Mouse (Mus musculus) liver, adult 2 months (tissue): ENCODE results near the gene Pls3. TPM values are rescaled to one million over a fixed set of nuclear protein-coding genes. Genes with fewer than 3 reads are reported as not detected.

Source experiments
- DNase-seq: peaks from one replicate; pipeline ENCODE4 v3.0.0-alpha.2; 2011; ENCODE audit warnings: low read depth, low spot score; ENCODE audit errors: extremely low read depth
- H3K27ac ChIP-seq: fragments of 200-500 bp; replicated peaks from 2 replicates; pipeline ENCODE4 v1.5.1; 2012; ENCODE audit warnings: low read depth, mild to moderate bottlenecking, control low read depth, inconsistent platforms, low read length; ENCODE audit not compliant: insufficient read depth
- H3K27me3 ChIP-seq: fragments of 200-500 bp; 2 replicates; pipeline ENCODE4 v1.6.1; 2012; ENCODE audit warnings: mild to moderate bottlenecking, moderate library complexity, low read length, inconsistent platforms; ENCODE audit not compliant: control insufficient read depth, insufficient read depth
- H3K36me3 ChIP-seq: fragments of 200-500 bp; 2 replicates; pipeline ENCODE4 v1.6.1; 2012; ENCODE audit warnings: low read length, inconsistent platforms; ENCODE audit not compliant: control insufficient read depth, insufficient read depth
- H3K4me1 ChIP-seq: fragments of 200-500 bp; 2 replicates; pipeline ENCODE4 v1.6.1; 2011; ENCODE audit warnings: low read length; ENCODE audit not compliant: control insufficient read depth, insufficient read depth
- H3K4me3 ChIP-seq: fragments of 200-500 bp; 2 replicates; pipeline ENCODE4 v1.5.1; 2011; ENCODE audit warnings: low read depth, mild to moderate bottlenecking, control low read depth, low read length, moderate library complexity; ENCODE audit not compliant: insufficient read depth
- H3K79me2 ChIP-seq: fragments of 200-500 bp; 2 replicates; pipeline ENCODE4 v1.6.1; 2012; ENCODE audit warnings: inconsistent platforms, mild to moderate bottlenecking, low read length, moderate library complexity; ENCODE audit not compliant: control insufficient read depth, insufficient read depth
- H3K9ac ChIP-seq: fragments of 200-500 bp; 2 replicates; pipeline ENCODE4 v1.6.1; 2012; ENCODE audit warnings: low read depth, mild to moderate bottlenecking, control low read depth, inconsistent platforms, low read length
- CTCF ChIP-seq: fragments of 200-500 bp; IDR thresholded peaks from 2 replicates; pipeline ENCODE4 v1.5.1; 2011; ENCODE audit warnings: low read depth, low read length, control low read depth
- POLR2A ChIP-seq: fragments of 200-500 bp; IDR thresholded peaks from 2 replicates; pipeline ENCODE4 v1.6.1; 2011; ENCODE audit warnings: low read length, control low read depth; ENCODE audit not compliant: insufficient read depth; ENCODE audit errors: extremely low read depth
- WGBS: fragments of 180-500 bp; shearing (Covaris S2); methylation state at CpG from one replicate; pipeline ENCODE4 v1.1.7; 2018; 5-methylcytosine and 5-hydroxymethylcytosine counted together
- polyA plus RNA-seq: library from polyadenylated mRNA; depleted of rRNA; stranded (reverse); fragments of >200 nt; gene quantifications from 2 replicates; pipeline ENCODE4 v1.2.3, GENCODE M21; 2012
- total RNA-seq: library from RNA; depleted of rRNA; stranded (reverse); fragments of >200 nt; gene quantifications from 2 replicates; pipeline ENCODE4 v1.2.3, GENCODE M21; 2014

Pls3 gene
- total and polyA plus RNA-seq, 2 experiments: 10.6 to 77.7 TPM

DNA sequence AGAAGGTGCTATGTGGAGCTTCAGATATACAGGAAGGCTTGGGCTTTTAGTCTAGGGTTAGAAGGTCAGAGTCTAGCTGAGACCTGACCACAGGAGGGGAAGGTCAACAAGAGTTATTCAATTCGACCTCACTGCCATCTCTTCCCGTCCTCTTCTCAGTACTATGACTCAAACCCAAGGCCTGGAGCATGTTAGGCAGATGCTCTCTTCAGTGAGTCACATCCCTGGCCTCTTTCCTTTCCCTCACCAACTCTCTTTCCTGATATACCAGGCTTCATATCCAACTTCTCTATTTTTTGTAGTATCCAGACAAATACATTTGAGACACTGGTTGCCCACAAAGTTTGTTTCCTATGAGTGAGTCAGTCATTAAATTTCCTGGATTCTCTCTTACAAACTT lies 40.1 kb downstream of the Pls3 start:
- WGBS: 12% methylated on average over 2 of the region's 2 CpGs

DNA sequence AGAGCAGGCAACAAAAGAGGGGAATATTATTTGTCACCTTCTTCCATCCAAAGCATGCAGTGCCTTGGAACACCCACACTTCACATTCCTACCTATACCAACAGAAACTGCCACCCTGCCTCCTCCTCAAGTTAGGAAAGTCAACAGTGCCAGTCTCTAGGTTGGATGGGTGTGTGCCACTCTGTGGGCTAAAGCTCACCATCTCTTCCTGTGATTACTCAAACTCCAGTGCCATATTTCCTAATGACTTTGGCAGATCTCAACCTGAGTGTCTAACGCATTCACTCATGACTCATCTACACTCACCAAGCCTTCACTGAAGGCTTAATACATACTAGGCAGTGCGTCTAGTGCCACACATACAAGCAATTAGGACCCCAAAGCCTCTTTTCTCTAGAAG lies 40.7 kb downstream of the Pls3 start:
- H3K4me3 ChIP-seq: no peak overlapping the region
- DNase-seq: peak; percentile 35
- 61% methylated on average over 2 of the region's 2 CpGs for WGBS
- H3K27me3 ChIP-seq: no peaks in the 10 kb centered on the region
- no peak overlapping the region for H3K27ac ChIP-seq
- H3K79me2 ChIP-seq: peaks cover 2% of the 10 kb centered on the region; the same call in 1 of the 2 replicates
- TF ChIP-seq CTCF (no peak), POLR2A (no peak)
- H3K4me1 ChIP-seq: peaks cover 2% of the 10 kb centered on the region; the same call in 1 of the 2 replicates
- H3K9ac ChIP-seq: no peak overlapping the region
- no peaks in the 10 kb centered on the region for H3K36me3 ChIP-seq

More for the DNA sequence above, 40.1 kb downstream of the Pls3 start:
- Histone ChIP-seq H3K79me2 (peaks cover 2% of the 10 kb centered on the region; the same call in 1 of the 2 replicates), H3K4me1 (peaks cover 2% of the 10 kb centered on the region; the same call in 1 of the 2 replicates), H3K27ac (no peak overlapping the region), H3K9ac (no peak overlapping the region), H3K4me3 (no peak overlapping the region), H3K27me3 (no peaks in the 10 kb centered on the region), H3K36me3 (no peaks in the 10 kb centered on the region)
- TF ChIP-seq CTCF: no peak
- no peak for TF ChIP-seq POLR2A
- DNase-seq: no peak

DNA sequence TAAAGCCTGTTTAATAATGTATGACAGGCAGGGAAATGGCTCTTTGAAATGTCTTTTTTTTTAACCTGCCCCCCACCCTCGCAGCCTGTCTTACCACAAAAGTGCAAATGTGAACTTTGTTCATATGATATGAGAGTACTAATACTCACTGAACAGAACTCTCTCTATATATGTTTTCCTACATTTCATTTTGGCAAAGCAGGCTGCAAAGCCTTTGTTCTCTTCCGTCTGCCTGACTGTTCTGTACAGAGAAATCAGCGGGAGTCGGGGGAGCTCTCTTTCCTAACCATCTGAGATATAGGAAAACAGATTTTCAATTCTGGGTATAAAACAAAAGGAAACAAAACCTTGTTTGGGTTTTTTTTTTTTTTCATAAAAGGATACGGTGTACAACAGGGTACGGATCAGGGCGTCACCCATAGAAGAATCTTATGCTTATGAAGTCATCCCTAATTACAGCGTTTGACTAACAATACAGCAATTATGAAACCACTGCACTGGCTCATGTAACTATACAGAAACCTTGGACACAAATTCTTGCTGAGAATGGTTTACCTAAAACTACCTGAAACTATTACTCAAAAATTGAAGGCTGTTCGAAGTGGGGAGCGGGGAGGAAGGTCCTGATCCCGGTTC lies 41.9 kb downstream of the Pls3 start:
- 88% methylated on average over 11 of the region's 11 CpGs for WGBS
- Histone ChIP-seq H3K27me3 (no peaks in the 10 kb centered on the region), H3K9ac (no peak overlapping the region), H3K27ac (no peak overlapping the region), H3K4me3 (no peak overlapping the region), H3K79me2 (peaks cover 2% of the 10 kb centered on the region; the same call in 1 of the 2 replicates), H3K36me3 (no peaks in the 10 kb centered on the region), H3K4me1 (peaks cover 2% of the 10 kb centered on the region; the same call in 1 of the 2 replicates)
- no peak for TF ChIP-seq CTCF
- TF ChIP-seq POLR2A: no peak
- DNase-seq: no peak

DNA sequence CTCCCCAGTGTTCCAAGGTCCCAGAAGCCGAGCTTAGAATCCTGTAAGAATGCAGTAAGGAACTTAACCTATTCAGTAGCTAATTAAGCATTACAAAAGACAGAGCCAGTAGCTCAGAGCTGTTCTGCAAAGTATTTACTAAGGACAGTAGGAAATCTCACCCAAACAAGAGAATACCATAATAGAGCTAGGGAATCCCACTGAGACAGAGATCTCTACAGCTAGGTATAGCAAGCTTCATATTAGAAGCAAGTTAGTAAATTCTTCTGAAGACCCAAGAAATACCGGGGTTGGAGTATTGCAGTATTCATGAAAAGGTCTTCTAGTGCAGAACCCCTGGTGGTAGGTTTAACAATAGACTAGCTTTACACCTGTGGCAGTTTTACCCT lies 45.1 kb downstream of the Pls3 start:
- no peak overlapping the region for H3K4me3 ChIP-seq
- H3K27ac ChIP-seq: no peak overlapping the region
- TF ChIP-seq POLR2A: no peak
- TF ChIP-seq CTCF: no peak
- H3K79me2 ChIP-seq: peaks cover 2% of the 10 kb centered on the region; the same call in 1 of the 2 replicates
- 71% methylated on average over 2 of the region's 2 CpGs for WGBS
- no peaks in the 10 kb centered on the region for H3K36me3 ChIP-seq
- H3K27me3 ChIP-seq: no peaks in the 10 kb centered on the region
- no peak for DNase-seq
- H3K4me1 ChIP-seq: peaks cover 2% of the 10 kb centered on the region; the same call in 1 of the 2 replicates
- no peak overlapping the region for H3K9ac ChIP-seq

DNA sequence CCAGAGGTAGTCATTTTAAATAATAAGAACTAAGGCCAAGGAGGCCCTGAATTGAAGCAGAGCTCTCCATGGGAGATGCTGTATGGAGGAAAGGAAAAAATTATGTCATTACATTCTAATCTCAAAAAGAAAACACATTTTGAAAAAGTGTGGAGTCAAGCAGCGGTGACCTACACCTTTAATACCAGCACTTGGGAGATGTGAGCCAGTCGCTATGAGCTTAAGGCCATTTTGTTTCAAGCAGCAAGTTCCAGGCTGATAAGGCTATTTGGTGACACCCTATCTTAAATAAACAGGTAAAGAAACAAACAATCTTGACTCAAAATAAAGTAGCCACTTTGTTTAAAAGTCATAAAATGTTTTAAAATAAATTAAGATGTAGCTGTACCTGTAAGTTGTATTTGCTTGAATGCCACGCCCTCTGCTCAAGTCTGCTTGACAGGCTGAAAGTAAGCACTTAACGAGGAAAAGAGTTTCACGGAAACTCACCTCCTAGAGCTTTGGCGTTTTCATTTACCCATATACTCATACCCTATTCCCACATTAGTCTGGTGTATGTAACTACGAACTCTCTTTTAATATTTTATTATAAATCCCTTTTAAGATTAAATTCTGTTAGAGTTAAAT lies 45.6 kb downstream of the Pls3 start:
- Histone ChIP-seq H3K4me3 (no peak overlapping the region), H3K27ac (no peak overlapping the region), H3K79me2 (peaks cover 2% of the 10 kb centered on the region; the same call in 1 of the 2 replicates), H3K27me3 (no peaks in the 10 kb centered on the region), H3K4me1 (peaks cover 2% of the 10 kb centered on the region; the same call in 1 of the 2 replicates), H3K9ac (no peak overlapping the region), H3K36me3 (no peaks in the 10 kb centered on the region)
- no peak for TF ChIP-seq POLR2A
- no peak for TF ChIP-seq CTCF
- no peak for DNase-seq
- WGBS: 85% methylated on average over 7 of the region's 7 CpGs
